Mouse (Mus musculus): ENCODE measurements around the gene Cacna2d1. TPM values are rescaled to one million over a fixed set of nuclear protein-coding genes. Genes with fewer than 3 reads are reported as not detected.

The Cacna2d1 gene
- polyA plus RNA-seq, 1 experiment from 2014 or later: 13.1 TPM

GRCm38 (mm10) chr5:16028881-16029280 is 94.4 kb downstream of the Cacna2d1 start:
- Histone ChIP-seq H3K27me3 (ENCODE audit: control insufficient read depth, insufficient read depth, low read length) (no peaks in the 10 kb centered on the region), H3K4me1 (ENCODE audit: control insufficient read depth, insufficient read depth, low read length) (no peaks in the 10 kb centered on the region), H3K27ac (ENCODE audit: low read length) (no peak overlapping the region), H3K9ac (ENCODE audit: low read length) (no peak overlapping the region), H3K9me3 (replicated peaks; ENCODE audit: control insufficient read depth, low read length) (no peaks in the 10 kb centered on the region), H3K4me2 (ENCODE audit: low read depth, low read length) (no peak overlapping the region), H3K36me3 (ENCODE audit: control insufficient read depth, insufficient read depth, low read length) (no peaks in the 10 kb centered on the region), H3K4me3 (replicated peaks; ENCODE audit: low read length) (no peak overlapping the region)
- no peak for ATAC-seq (ENCODE audit: insufficient read depth, low FRiP score)
- 83% methylated on average over 6 of the region's 6 CpGs for WGBS

- Histone ChIP-seq H3K4me3 (replicated peaks; ENCODE audit: low read length) (no peak overlapping the region), H3K4me1 (ENCODE audit: control insufficient read depth, insufficient read depth, low read length) (no peaks in the 10 kb centered on the region), H3K36me3 (ENCODE audit: control insufficient read depth, insufficient read depth, low read length) (no peaks in the 10 kb centered on the region), H3K4me2 (ENCODE audit: low read depth, low read length) (no peak overlapping the region), H3K9me3 (replicated peaks; ENCODE audit: control insufficient read depth, low read length) (no peaks in the 10 kb centered on the region), H3K27ac (ENCODE audit: low read length) (no peak overlapping the region), H3K27me3 (ENCODE audit: control insufficient read depth, insufficient read depth, low read length) (no peaks in the 10 kb centered on the region), H3K9ac (ENCODE audit: low read length) (no peak overlapping the region)
- no peak for ATAC-seq (ENCODE audit: insufficient read depth, low FRiP score)
- 81% methylated on average over 5 of the region's 5 CpGs for WGBS
Observed at GRCm38 (mm10) chr5:16029481-16029880, 95.0 kb downstream of the Cacna2d1 start.

DNA sequence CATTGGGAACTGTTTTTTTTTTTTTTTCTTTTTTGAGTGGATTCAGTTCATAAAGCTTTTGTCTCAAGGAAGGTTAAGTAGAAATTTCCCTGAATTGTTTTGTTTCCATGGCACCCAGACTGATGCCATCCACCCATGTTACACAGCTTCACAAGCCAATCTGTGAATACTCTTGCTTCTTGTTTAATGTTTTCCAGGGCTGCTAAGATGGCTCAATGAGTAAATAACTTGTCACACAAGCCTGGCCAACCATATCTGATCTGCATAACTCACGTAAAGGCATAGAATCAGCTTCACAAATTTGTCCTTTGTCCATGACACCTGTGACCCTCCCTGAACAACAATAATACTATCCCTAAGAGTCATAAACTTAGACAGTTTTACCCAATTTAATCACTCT is 99.1 kb downstream of the Cacna2d1 start:
- Histone ChIP-seq H3K4me1 (ENCODE audit: control insufficient read depth, insufficient read depth, low read length) (no peaks in the 10 kb centered on the region), H3K9ac (ENCODE audit: low read length) (no peak overlapping the region), H3K4me2 (ENCODE audit: low read depth, low read length) (no peak overlapping the region), H3K27ac (ENCODE audit: low read length) (no peak overlapping the region), H3K9me3 (replicated peaks; ENCODE audit: control insufficient read depth, low read length) (no peaks in the 10 kb centered on the region), H3K27me3 (ENCODE audit: control insufficient read depth, insufficient read depth, low read length) (no peaks in the 10 kb centered on the region), H3K4me3 (replicated peaks; ENCODE audit: low read length) (no peak overlapping the region), H3K36me3 (ENCODE audit: control insufficient read depth, insufficient read depth, low read length) (no peaks in the 10 kb centered on the region)
- no peak for ATAC-seq (ENCODE audit: insufficient read depth, low FRiP score)
- WGBS: 87% methylated on average over 1 of the region's 1 CpGs

- no peak overlapping the region for H3K9ac ChIP-seq (ENCODE audit: low read length)
Observed at GRCm38 (mm10) chr5:16035259-16035658, 100.8 kb downstream of the Cacna2d1 start.

GRCm38 (mm10) chr5:16045147-16045878 is 110.8 kb downstream of the Cacna2d1 start:
- no peaks in the 10 kb centered on the region for H3K9me3 ChIP-seq (replicated peaks; ENCODE audit: control insufficient read depth, low read length)
- H3K4me3 ChIP-seq (replicated peaks; ENCODE audit: low read length): no peak overlapping the region
- peaks cover 8% of the 10 kb centered on the region for H3K4me1 ChIP-seq (ENCODE audit: control insufficient read depth, insufficient read depth, low read length)
- 70% methylated on average over 6 of the region's 6 CpGs for WGBS
- no peaks in the 10 kb centered on the region for H3K27me3 ChIP-seq (ENCODE audit: control insufficient read depth, insufficient read depth, low read length)
- H3K9ac ChIP-seq (ENCODE audit: low read length): no peak overlapping the region
- H3K36me3 ChIP-seq (ENCODE audit: control insufficient read depth, insufficient read depth, low read length): no peaks in the 10 kb centered on the region
- no peak overlapping the region for H3K4me2 ChIP-seq (ENCODE audit: low read depth, low read length)
- no peak overlapping the region for H3K27ac ChIP-seq (ENCODE audit: low read length)
- ATAC-seq (ENCODE audit: insufficient read depth, low FRiP score): no peak

More at GRCm38 (mm10) chr5:16035259-16035658, 100.8 kb downstream of the Cacna2d1 start:
- no peak overlapping the region for H3K27ac ChIP-seq (ENCODE audit: low read length)
- H3K4me3 ChIP-seq (replicated peaks; ENCODE audit: low read length): no peak overlapping the region
- no peaks in the 10 kb centered on the region for H3K4me1 ChIP-seq (ENCODE audit: control insufficient read depth, insufficient read depth, low read length)
- H3K9me3 ChIP-seq (replicated peaks; ENCODE audit: control insufficient read depth, low read length): no peaks in the 10 kb centered on the region
- no peak for ATAC-seq (ENCODE audit: insufficient read depth, low FRiP score)
- 86% methylated on average over 1 of the region's 1 CpGs for WGBS
- H3K4me2 ChIP-seq (ENCODE audit: low read depth, low read length): no peak overlapping the region
- H3K27me3 ChIP-seq (ENCODE audit: control insufficient read depth, insufficient read depth, low read length): no peaks in the 10 kb centered on the region
- H3K36me3 ChIP-seq (ENCODE audit: control insufficient read depth, insufficient read depth, low read length): no peaks in the 10 kb centered on the region

DNA sequence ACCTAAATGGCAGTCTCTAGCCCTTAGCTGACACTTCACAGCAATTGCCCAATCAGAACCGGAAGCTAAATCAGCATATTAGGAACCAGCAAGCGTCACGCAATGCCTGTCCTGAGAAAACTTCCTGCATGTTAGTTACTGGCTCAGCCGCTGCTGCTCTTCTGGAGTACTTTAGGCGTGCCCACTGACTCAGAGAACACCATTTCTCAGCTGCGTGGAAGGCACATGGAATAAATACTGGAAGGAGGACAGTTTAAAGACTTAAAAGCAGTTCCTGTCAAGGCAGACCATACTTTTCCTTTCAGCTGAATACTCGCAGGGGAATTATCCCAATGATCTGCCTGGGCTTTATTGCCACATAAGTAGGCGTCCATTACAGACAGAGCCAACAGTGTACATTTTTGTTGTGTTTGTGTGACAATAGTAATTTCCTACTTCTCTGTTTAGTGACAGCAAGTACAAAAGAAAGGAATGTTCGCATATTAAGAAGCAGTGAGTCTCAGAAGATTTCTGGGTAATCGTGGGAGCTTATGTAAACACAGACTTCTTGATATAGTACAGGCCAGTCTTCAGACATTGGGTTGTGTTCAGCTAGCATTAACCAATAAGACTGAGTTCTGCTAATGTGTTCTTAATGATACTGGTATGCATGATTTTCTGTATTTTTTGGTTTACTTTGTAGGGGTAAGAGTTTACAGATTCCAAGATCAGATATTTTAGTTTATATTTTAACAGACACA is 113.1 kb downstream of the Cacna2d1 start:
- Histone ChIP-seq H3K27ac (ENCODE audit: low read length) (peak overlapping the region; percentile 75), H3K4me1 (ENCODE audit: control insufficient read depth, insufficient read depth, low read length) (peaks cover 8% of the 10 kb centered on the region), H3K4me3 (replicated peaks; ENCODE audit: low read length) (peak overlapping the region; percentile 23; the same call in 1 of the 2 replicates), H3K27me3 (ENCODE audit: control insufficient read depth, insufficient read depth, low read length) (no peaks in the 10 kb centered on the region), H3K4me2 (ENCODE audit: low read depth, low read length) (peak overlapping the region; percentile 43), H3K9me3 (replicated peaks; ENCODE audit: control insufficient read depth, low read length) (no peaks in the 10 kb centered on the region), H3K36me3 (ENCODE audit: control insufficient read depth, insufficient read depth, low read length) (no peaks in the 10 kb centered on the region), H3K9ac (ENCODE audit: low read length) (peak overlapping the region; percentile 31; the same call in 1 of the 2 replicates)
- peak; percentile 69; the same call in 1 of the 2 replicates for ATAC-seq (ENCODE audit: insufficient read depth, low FRiP score)
- WGBS: 37% methylated on average over 10 of the region's 10 CpGs

- no peak overlapping the region for H3K27ac ChIP-seq (ENCODE audit: low read length)
- no peak for ATAC-seq (ENCODE audit: insufficient read depth, low FRiP score)
- no peaks in the 10 kb centered on the region for H3K27me3 ChIP-seq (ENCODE audit: control insufficient read depth, insufficient read depth, low read length)
- H3K4me2 ChIP-seq (ENCODE audit: low read depth, low read length): no peak overlapping the region
- no peak overlapping the region for H3K4me3 ChIP-seq (replicated peaks; ENCODE audit: low read length)
- WGBS: 50% methylated on average over 2 of the region's 2 CpGs
- H3K4me1 ChIP-seq (ENCODE audit: control insufficient read depth, insufficient read depth, low read length): no peaks in the 10 kb centered on the region
- H3K9ac ChIP-seq (ENCODE audit: low read length): no peak overlapping the region
- no peaks in the 10 kb centered on the region for H3K36me3 ChIP-seq (ENCODE audit: control insufficient read depth, insufficient read depth, low read length)
- H3K9me3 ChIP-seq (replicated peaks; ENCODE audit: control insufficient read depth, low read length): no peaks in the 10 kb centered on the region
Observed at GRCm38 (mm10) chr5:16056795-16057194, 122.3 kb downstream of the Cacna2d1 start.

DNA sequence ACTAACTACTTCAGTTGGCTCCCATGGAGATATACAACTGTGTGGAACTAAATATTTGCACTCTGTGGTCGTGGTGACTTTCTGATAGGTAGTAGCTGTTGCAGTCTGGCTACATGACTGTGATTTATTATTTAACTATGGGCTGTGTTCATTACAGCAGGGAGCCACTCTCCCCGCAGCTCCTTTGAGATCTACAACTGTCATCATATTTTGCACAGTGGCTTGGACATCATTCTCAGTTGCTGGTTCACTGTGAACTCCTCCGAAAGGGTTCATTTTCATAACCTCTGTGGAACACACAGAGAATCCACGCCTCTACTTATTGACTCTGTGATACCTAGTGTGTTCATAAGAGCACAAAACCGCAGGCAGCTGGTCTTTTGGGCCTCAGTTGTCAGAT is 128.3 kb downstream of the Cacna2d1 start:
- Histone ChIP-seq H3K4me1 (ENCODE audit: control insufficient read depth, insufficient read depth, low read length) (no peaks in the 10 kb centered on the region), H3K9ac (ENCODE audit: low read length) (no peak overlapping the region), H3K4me3 (replicated peaks; ENCODE audit: low read length) (no peak overlapping the region), H3K9me3 (replicated peaks; ENCODE audit: control insufficient read depth, low read length) (no peaks in the 10 kb centered on the region), H3K4me2 (ENCODE audit: low read depth, low read length) (no peak overlapping the region), H3K27me3 (ENCODE audit: control insufficient read depth, insufficient read depth, low read length) (no peaks in the 10 kb centered on the region), H3K36me3 (ENCODE audit: control insufficient read depth, insufficient read depth, low read length) (no peaks in the 10 kb centered on the region), H3K27ac (ENCODE audit: low read length) (no peak overlapping the region)
- ATAC-seq (ENCODE audit: insufficient read depth, low FRiP score): no peak
- 41% methylated on average over 5 of the region's 5 CpGs for WGBS

DNA sequence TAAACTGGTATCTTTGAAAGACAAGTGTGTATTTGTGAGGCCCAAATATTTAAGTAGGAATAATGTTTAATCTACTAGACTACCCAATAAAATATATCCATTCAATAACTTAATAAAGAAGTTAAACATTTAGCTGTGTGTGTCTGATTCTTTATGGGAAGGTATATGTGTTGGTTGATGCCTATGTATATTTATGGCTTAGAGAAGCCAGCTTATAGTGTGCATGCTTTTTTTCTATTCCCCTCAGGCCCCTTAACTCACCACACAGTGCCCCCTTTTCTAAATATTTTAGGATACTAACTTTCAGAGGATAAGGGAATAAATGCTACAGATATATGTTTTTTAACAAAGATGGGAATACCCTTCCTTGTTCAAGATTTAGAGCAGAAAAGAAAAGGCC is 128.8 kb downstream of the Cacna2d1 start:
- no peak for ATAC-seq (ENCODE audit: insufficient read depth, low FRiP score)
- Histone ChIP-seq H3K36me3 (ENCODE audit: control insufficient read depth, insufficient read depth, low read length) (no peaks in the 10 kb centered on the region), H3K4me3 (replicated peaks; ENCODE audit: low read length) (no peak overlapping the region), H3K4me2 (ENCODE audit: low read depth, low read length) (no peak overlapping the region), H3K27ac (ENCODE audit: low read length) (no peak overlapping the region), H3K9ac (ENCODE audit: low read length) (no peak overlapping the region), H3K27me3 (ENCODE audit: control insufficient read depth, insufficient read depth, low read length) (no peaks in the 10 kb centered on the region), H3K9me3 (replicated peaks; ENCODE audit: control insufficient read depth, low read length) (no peaks in the 10 kb centered on the region), H3K4me1 (ENCODE audit: control insufficient read depth, insufficient read depth, low read length) (no peaks in the 10 kb centered on the region)
